Mouse (Mus musculus): ENCODE measurements at regions not wholly inside any gene's neighbourhood (a gene's known extent, or its start where the extent isn't known, plus 50 kb on each side); places are given as distances from the start of the nearest gene placed in this dataset.
A peak's percentile ranks its signal among the peaks of the same experiment; 100 is the strongest.

DNA sequence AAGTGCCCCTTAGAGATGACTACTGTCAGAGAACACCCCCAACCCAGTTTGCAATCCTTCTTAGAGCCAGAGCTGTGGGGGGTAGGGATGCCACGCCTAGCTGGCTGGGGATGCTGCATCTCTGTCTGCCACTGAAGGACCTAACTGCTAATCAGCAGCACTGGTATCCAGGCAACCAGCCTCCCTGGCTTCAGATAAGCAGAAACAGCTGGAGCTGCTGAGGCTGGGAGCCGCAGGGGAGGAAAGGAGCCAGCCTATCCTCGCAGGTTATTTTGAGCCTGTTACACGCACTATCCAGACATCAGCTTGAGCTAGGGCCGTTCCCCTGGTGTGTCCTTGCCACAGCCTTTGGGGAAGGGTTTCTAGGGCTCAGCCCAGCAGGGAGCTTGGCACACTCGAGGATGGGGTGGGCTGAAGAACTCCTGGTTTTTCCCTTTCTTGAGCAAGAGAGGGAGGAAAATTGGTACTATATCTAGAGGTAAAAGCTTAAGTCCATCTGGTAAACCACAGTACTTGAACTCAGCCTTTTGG lies 68.4 kb downstream of the Irf2bpl start:
- Histone ChIP-seq H3K9ac (ENCODE audit: low read length) (peak overlapping the region; percentile 65), H3K27ac (replicated peaks in 1 of 2; ENCODE audit: control insufficient read depth in 1 of 2, insufficient read depth in 1 of 2, low read depth in 2 of 2, low read length in 2 of 2) (peak overlapping the region; percentile 94 to 98), H3K4me2 (ENCODE audit: low read length) (peak overlapping the region; percentile 31), H3K36me3 (ENCODE audit: control insufficient read depth, insufficient read depth, low read length) (no peaks in the 10 kb centered on the region), H3K4me1 (ENCODE audit: control insufficient read depth in 2 of 2, insufficient read depth in 2 of 2, low read length in 2 of 2) (peaks cover 39 to 57% of the 10 kb centered on the region in 2 experiments), H3K27me3 (ENCODE audit: control insufficient read depth, insufficient read depth, low read length) (no peaks in the 10 kb centered on the region), H3K4me3 (ENCODE audit: control insufficient read depth in 1 of 2, insufficient read depth in 1 of 2, low read depth in 1 of 2, low read length in 2 of 2) (no peak overlapping the region), H3K9me3 (ENCODE audit: control insufficient read depth, low read length) (no peaks in the 10 kb centered on the region)
- 7% methylated on average over 6 of the region's 6 CpGs for WGBS
- peak; percentile 71 for ATAC-seq (ENCODE audit: insufficient number of reproducible peaks, insufficient read depth, low FRiP score, low read depth)

DNA sequence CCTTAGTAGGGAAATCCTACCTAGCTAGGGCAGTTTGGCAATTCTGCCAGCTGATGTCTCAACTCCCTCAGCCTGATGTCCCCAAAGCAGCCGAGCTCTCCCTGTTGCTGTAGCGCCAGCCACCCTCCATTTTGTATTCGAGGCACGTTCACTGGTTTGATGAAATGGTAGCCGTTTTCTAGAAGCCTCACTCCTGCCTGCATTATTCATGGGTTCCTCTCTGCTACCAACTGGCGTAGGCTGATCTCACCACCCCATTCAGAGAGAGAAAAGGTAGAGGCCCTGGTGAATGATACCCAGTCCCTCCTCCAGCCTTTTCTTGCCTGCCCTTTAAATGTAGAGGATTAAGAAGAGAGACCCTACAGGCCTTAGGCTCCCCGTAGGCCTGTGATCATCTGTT lies 69.9 kb downstream of the Irf2bpl start:
- H3K9me3 ChIP-seq (ENCODE audit: control insufficient read depth, low read length): no peaks in the 10 kb centered on the region
- H3K4me3 ChIP-seq (ENCODE audit: control insufficient read depth in 1 of 2, insufficient read depth in 1 of 2, low read depth in 1 of 2, low read length in 2 of 2): no peak overlapping the region
- no peaks in the 10 kb centered on the region for H3K36me3 ChIP-seq (ENCODE audit: control insufficient read depth, insufficient read depth, low read length)
- no peak overlapping the region for H3K4me2 ChIP-seq (ENCODE audit: low read length)
- 92% methylated on average over 7 of the region's 7 CpGs for WGBS
- ATAC-seq (ENCODE audit: insufficient number of reproducible peaks, insufficient read depth, low FRiP score, low read depth): no peak
- peaks cover 47 to 67% of the 10 kb centered on the region in 2 experiments for H3K4me1 ChIP-seq (ENCODE audit: control insufficient read depth in 2 of 2, insufficient read depth in 2 of 2, low read length in 2 of 2)
- no peak overlapping the region for H3K9ac ChIP-seq (ENCODE audit: low read length)
- H3K27me3 ChIP-seq (ENCODE audit: control insufficient read depth, insufficient read depth, low read length): no peaks in the 10 kb centered on the region
- 0 out of 4 replicates have a peak overlapping the region, but pooled peaks of 1 of the 2 experiments have one; percentile 98 for H3K27ac ChIP-seq (replicated peaks in 1 of 2; ENCODE audit: control insufficient read depth in 1 of 2, insufficient read depth in 1 of 2, low read depth in 2 of 2, low read length in 2 of 2)
